Mouse (Mus musculus) ovary, adult 18-20 months (tissue): ENCODE measurements around the gene Acox1.

Experiments
- DNase-seq: peaks from one replicate; pipeline ENCODE4 v3.0.0; 2022; ENCODE audit warnings: low spot score, mixed read lengths

Gene Acox1

DNA sequence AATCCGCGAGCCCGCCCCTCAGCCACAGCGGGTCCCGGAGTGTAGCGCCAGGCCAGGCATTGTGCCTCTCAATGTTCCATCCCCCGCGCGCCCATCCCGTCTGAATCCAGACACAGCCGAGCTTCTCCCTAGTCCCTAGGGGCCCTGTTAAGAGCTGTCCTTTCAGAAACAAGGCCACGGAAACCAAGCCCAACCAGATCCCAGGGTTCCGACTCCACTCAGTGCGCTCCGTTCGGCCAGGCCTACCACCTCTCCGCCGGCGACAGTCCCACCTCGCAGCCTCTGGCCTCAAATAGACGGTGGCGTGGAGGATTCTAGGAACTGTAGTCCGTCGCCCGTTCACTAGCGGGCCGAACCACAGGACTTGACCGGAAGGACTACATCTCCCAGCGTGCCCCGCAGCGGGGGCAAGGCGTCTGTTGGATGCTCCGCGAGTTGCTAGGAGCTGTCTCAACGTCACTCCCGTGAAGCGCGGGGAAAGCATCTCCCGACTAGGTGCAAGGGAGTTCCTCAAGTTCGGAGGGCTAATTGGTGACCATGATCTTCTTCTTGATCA, 30.9 kb downstream of the Acox1 start, which contains the start of gene Fbf1:
Gene Fbf1, minus strand, starts transcription at position 283 of the 556 bp plus-strand sequence.
- peak; percentile 91 for DNase-seq

DNA sequence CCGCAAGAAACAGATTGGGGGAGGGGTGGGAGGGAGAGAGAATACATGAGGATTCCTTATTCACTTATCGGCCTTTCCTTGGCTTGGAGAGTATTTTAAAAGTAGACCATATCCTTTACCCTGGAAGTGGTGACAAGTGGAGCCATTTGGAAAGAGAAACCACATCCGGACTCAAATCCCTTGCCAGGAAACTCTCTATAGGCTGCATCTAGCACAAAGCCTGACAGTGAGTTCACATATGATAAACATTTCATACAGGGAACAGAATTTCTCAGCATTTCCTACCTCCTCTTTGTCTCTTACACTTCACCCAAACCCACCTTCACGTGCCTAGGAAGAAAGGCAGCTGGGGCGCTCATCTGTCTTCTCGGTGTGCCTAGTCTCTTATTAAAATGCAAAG, 31.6 kb downstream of the Acox1 start:
- DNase-seq, result no peak

DNA sequence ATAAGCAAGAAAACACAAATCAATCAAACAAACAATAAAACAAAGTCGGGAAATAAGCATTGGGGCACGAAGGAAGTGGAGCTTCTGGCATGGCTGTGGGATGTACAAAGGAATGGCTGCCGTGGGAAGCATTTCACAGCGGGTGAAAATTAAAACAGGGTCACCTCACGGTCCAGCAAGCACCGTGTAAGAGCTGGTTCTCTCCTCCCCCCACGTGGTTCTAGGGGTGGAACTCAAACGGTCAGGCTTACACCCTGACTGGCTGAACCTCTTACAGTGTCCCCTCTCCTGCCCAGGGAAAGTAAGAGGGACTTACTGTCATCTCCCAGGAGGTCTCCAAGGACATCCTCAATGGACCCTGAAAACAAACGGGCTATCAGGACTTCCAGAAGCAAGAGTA, 35.8 kb downstream of the Acox1 start:
- DNase-seq, result no peak

DNA sequence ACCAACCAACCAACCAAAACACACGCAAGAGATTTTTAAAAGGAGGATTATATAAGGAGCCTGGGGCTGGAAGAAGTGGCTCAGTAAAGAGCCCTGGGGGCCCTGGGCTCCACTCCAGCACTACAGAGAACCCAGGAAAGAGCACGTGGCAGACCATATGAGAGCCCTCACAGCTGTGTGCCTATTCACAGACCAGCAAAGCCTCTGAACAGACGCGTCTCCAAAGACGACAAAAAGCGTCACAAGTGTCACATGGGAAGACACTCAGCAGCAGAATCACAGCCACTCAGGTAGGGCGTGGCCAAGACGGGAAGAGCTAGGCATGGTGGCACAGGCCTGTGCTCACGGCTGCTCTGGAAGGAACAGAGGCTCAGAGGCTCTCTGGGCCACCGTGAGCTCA, 36.7 kb downstream of the Acox1 start:
- DNase-seq, result no peak

DNA sequence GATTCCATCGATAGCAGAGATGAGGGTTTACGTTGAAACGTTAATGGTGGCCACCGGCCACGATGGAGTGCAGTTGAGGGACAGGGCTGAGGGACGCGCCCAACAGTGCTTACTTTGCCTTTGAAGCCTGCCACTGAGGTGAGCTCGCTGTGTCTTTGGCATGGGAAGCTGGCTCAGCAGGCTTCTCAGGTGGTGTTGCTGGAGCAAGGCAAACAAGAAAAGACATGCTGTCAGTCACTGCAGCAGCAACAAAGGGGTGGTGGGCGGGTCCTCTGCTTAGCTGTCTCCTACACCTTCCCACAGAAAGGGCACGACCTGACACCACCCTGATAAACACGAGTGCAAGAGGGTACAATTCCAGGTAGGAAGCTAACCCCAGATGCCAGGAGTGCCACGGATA, 37.5 kb downstream of the Acox1 start:
- no peak for DNase-seq

DNA sequence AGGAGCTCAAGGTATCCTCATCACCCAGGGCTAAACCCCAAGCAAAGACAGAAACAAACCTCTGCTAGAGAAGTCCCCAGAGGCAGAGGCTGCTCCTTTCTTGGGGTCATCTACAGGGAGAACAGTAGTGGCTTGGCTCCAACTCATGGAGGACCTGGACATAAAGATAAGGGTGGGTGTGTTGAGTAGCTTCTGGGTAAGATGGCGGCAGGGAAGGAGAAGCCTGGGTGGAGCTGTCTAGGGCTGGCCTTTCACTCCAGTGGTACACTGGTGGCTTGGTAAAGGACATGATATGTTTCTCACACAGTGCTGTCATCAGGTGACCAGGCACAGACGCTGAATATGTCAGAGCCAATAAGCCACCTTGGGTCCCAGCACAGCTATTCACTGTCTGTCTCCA, 47.9 kb downstream of the Acox1 start:
- DNase-seq, result no peak

DNA sequence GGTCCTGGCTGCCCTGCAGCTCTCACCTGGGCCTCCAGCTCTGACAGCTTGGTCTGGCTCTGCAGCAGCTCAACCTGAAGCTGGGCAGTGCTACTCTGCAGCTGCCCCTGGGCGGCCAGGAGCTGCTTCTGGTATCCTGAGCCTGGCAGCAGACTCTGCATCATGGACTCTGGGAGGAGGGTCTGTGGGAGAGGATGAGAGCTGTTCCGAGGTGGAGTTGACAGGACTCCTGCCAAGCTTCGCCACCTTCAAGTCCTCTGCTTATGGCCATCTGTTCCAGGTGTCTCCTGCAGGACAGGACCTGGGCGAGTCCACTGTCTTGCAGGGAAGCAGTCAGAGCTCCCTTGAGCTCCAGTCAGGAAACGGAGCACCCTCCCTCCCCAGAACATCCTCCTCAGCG, 49.5 kb downstream of the Acox1 start:
- DNase-seq, result no peak

DNA sequence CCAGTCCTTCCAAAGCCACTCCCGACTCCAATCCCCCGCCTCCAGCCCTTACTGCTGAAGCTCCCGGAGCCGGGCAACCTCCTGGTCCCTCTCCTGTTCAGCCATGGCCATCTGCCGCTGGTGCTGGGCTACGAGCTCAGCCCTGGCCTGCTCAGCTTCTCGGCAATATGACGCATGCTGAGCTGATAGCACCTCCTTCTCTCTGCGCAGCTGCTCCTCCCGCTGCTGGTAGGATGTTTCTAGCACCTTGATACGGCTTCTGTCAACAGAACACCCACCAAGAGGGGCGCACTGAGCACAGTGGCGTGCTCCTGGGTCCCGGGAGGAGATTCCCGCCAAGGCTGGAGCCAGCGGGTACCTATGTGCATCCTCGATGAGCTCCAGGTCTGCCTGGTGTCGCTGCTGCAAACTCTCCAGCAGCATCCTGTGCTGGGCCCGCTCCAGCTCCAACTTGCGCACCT, 50.1 kb downstream of the Acox1 start:
- no peak for DNase-seq

DNA sequence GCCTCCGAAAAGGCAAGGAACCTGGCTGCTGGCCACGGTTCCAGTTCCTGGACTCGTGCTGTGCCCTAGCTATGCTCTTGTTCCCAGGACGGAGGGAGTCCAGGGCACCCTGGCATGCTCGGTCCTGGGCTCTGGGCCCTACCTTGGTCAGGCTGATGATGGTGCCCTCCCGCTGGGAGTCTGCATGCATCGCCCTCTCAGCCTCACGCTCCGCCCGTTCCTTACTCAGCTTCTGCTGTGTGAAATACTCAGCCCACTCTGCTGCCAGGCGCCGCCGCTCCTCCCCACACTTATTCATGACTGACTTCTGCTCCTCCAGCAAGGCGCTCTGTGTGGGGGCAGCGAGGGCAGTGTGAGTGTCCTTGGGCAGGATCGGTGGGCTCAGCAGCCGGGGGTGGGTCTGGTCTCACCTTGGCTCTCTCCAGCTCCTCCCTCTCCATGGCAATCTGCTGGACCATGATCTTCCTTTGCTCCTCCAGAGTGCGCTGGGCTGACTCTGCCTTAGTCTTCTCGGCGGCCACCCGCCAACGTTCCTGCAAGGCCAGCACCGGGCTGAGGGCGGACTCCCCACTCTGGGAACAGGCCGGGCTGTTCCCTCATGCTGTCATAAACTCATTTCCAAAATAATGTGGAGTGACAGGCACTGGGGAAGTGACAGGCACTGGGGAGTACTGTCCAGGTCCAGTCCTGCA, 52.4 kb downstream of the Acox1 start:
- DNase-seq, result peak; percentile 27

DNA sequence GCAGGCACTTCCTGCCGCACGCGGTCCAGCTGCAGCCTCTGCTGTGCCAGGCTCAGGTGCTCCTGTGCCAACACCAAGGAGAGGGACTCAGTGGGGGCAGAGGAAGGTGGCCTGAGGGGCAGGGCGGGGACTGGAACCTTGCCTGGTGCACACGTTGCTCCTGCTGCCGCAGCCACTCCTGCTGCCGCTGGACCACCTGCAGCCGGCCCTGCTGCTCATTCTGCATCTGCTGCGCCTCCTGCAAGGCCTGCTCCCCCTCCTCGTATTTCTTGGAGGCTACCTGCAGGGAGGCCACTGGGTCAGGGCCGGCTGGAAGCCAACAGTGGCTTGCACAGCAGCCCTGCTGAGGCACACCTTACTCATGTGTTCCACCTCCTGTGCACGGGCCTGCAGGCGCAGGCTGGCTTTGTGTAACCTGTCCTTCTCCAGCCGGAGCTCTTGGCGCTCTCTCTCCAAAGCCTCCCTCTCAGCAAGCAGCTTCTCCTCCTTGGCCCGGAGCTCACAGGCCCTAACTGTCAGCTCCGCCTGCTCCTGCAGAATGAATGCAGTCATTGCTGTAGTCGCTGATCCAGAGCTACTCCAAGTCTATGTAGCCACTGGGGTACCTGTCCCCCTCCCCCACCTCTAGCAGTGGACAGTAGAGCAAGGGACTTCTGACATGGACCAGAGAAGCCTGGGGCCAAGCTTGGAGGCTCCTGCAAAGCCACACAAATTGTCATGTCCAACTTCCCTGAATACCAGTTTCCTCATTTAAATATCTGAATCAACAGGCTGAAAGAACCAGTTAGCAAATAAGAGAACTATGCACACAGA, 53.2 kb downstream of the Acox1 start:
- no peak for DNase-seq

DNA sequence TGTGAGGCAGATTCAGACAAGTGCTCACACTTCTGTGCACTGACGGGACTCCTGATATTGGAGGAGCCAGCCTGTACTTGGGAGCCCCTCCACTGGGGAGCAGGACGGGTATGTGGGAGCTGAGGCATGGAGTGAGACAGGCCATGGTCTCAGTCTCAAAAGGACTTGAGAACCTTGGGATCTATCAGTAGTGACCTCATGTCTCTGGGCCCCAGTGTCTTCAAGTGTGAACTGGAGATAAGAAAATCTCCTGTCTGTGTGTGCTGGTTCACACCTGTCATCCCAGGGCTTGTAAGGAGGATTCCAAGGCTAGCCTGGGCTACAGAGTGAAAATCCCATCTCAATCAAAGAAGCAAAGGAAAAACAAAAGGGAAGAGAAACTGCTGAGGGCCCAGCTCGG, 55.4 kb downstream of the Acox1 start:
- DNase-seq, result no peak

DNA sequence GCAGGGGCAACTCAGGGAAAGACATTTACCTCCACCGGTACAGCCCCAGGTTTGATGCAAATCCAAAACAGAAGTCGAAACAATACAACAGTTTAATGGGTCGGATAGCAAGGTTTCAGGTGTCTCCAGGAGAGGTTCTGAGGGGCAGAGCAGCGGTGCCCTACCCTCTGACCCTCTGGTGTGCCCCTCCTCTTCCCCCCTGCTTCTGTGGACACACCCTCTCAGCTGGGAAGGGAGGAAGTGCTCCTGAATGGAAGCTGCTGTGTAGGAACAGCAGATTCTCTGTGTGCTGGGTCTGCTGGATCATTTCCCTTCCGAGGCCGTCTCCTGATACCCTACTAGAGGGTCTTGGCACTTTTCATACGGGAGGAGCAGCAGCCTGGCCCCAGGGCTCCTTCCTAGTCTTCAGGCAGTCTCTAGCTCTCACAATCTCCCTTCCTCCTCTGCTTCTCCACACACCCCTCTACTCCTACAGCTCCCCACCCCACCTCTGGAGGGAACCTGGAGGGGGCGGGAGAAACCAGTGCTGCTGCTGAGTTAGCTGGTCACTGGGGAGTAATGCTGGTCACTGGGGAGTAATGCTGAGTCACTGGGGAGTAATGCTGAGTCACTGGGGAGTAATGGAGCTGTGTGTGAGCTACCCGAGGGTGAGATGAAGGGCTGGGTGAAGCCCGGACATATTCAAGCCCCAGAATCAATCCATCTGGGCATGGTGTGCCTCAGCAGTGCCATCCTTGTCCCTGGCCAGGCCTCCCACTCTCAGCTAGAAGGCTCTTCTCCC, 56.4 kb downstream of the Acox1 start:
- DNase-seq, result no peak

DNA sequence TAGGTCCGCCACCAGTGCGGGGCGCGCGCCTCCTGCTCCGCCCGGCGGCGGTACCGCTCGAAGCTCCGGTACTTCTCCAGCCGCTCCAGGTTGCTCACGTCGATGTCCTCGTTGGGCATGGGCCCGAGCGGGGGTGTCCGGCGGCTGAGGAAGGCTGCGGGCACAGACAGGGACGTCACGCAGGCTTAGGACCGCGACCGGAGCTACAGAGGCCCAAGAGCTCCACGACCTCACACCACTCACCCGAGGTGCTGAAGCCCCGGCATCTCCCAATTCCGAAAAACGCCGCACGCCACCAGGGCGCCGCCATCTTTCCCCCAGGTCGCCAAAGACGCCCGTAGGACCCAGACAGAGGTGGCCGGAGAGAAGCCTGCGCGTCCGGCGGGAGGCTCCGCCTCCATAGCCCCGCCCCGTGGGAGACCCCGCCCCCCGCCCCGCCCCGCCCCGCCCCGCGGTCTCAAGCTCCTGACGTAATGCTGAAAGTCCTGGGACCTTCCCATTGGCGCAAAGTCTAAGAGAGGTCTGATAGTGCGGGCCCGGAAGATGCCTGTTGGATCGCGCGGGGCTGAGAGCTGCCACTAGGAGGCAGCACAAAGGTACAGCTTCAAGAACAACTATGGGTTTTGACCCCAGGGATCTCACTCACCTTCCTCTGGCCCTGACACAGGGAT, 60.2 kb downstream of the Acox1 start, which contains the start of gene Mrpl38:
Gene Mrpl38, minus strand, starts transcription at position 401 of the 671 bp plus-strand sequence.
- DNase-seq, result peak; percentile 84

DNA sequence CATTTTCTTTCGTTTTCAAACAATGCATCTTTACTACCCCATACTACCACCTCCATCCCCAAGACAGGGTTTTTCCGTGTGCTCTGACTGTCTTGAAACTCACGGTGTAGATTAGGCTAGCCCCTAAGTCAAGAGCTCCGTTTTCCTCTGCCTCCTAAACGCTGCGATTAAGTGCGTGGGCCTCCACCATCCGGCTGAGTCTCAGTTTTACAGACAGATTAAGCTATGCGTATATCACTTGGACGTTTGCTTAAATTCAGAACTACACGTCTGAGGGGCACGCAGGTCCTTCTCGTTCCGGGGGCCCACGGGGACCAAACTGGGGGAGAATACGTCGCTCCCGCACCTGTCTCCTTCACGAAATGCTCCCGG, 60.8 kb downstream of the Acox1 start:
- DNase-seq, result no peak

DNA sequence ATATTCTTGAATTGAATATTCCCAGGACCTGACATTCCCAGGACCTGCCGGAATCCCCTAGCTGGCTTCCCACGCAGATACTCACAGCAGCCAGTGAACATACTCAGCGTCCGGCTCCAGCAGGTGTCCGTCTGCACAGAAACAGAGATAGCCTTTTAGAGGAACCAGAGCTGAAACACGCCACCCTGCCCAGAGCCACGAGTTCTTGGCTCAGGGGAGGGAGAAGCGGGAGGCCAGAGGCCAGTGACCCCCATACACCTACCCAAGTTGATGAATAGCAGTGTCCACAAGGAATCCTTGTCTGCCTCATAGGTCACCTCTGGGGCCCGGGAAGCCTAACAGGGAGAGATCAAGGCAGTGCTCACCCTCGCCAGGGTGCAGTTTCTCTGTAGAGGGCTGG, 64.7 kb downstream of the Acox1 start:
- no peak for DNase-seq

DNA sequence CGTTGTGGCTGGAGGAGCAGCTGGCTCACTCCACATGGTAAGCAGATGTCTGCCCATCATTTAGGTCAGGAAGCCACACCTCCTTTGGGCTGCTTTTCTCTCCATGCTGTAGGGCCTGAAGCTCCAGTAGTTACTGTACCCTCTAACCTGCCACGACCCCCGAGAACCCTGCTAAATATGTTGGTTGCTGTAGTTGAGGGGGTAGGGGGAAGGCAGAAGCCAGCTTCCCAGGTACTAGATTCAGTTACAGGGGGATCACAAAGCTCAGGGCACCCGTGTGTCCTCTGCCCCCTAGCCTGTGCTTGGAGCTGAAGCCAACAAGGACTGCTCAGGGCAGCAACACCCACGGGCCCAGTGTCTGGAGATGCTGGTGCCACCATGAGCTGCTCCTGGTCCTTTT, 65.3 kb downstream of the Acox1 start:
- no peak for DNase-seq

DNA sequence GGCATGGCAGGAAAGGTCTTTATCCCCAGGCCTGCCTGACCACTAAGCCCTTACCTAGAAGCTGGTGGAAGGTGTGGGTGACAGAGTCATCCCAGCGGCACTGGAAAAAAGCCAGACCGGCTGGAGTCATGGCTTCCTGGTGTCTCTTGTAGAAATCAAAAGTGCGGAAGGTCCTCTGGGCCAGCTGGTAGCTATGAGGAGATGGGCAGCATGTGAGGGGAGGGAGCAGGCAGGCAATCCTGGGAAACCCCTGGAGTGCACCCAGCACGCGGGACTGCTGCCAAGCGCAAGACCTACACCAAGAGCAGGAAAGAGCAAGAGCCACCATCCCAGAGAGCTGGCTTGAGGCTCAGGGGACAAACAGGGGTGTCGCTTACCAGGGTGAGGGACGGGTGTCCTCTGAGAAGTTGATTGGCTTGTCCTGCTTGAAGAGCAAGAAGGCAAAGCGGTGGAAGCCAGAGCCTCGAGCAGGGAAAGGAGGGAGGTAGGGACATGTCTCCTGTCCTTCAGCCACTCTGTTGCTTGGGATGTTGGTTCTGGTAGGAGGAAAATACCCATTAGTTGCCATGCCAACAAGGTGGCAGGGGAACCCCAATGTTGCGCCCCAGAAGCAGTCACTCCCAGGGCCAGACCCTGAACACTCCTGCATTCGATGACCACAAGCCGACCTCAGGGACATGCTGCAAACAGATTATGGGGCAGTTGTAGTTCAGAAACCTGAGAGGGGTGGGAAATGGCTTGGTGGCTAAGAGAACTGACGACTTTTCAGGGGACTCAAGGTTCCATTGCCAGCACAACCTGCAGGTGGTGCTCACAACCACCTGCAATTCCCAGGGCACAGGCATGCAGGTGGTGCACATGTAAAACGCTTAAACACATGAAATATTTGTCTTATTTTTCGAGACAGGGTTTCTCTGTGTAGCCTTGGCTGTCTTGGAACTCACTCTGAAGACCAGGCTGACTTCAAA, 66.2 kb downstream of the Acox1 start:
- DNase-seq, result no peak

DNA sequence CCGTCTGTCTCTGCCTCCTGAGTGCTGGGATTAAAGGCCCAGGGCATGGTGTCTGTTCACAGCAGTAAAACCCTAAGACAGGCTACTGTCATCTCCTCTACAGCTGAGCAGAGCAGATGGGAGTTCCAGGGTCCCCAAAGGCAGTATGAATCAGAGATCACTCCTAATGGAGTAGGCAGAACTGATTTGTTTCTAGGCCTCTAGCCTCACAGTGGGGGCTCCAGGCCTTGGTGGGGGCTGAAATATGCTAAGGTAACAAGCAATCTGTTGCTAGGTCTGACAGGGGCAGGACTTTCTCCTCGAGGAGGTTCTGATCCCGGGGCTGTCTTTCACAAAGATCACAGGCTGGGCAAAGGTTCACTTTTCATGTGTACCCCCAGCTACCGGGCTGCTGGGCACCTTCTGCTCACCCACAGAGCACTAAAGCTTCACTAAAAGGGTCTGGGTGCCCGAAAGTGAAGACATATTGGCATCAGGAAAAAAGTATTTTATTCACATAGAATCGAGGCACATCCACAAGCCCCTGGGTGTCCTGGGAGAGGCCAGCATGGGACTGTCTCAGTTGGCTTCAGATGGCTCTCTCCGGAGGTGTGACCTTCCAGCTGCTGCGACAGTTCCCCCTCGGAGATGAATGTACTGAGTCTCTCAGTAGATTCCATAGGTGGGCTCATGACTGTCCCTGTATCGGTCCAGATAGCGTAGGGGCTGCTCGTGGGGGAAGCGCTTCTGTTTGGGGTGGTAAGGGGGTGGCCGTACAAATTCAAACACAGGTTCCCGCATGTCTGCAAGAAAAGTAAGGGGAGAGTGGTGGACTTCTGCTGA, 67.3 kb downstream of the Acox1 start:
- DNase-seq, result no peak

DNA sequence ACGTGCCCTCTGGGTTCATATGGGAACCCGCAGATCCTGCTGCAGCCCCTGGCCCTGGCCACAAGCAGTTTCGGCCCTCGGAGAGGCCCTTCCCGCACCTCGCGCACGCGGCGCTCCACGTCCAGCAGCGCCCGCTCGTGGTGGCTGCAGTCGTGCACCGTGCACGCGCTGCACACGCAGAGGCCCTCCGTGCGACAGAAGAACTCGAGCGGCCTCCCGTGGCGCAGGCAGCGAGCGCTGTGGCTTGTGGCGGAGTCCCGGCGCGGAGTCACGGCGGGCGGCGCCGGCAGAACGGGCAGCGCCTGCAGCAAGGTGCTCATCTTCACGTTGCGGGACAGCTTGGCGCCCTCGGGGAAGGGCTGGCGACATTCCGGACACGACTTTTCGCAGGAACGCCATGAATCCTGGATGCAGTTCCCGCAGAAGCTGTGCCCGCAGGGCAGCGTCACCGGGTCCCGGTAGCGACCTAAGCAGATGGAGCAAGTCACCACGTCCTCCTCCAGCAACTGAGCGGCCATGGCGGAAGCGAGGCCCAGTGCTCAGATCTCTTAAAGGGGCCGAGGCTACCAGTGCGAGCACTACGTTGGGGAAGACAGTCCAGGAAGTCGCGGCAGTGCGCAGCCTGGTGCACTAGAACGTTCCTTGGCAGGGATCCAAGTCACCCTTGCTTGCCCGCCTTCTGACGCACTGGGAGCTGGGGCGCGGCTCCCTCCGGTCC, 68.2 kb downstream of the Acox1 start, which contains the start of gene Trim65:
Gene Trim65, minus strand, starts transcription at position 641 of the 718 bp plus-strand sequence.
- peak; percentile 83 for DNase-seq
